ENCODE assay signal across 9 mouse cellular contexts in the genomic region with DNA sequence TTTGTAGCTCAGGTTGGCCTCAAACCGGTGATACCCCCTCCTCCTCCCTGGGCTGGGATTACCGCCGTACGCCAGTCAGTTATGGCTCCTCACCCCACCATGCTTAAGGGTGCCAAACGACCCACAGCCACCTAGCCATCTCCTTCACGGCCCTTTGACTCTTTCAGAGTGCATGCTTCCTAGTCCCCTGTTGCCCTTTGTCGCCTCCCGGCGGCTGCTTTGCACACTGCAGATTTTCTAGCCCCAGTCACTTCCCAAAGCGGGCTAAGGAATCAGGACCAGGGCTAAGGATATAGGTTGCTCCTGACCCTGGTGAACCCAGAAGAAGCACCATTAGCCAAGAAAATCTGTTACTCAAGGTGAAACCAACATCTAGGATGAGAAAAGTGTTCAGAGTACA. TPM values are rescaled to one million over a fixed set of nuclear protein-coding genes. Genes with fewer than 3 reads are reported as not detected.
A peak's percentile ranks its signal among the peaks of the same experiment; 100 is the strongest.
DNase-seq lines count a peak whose midpoint lies in the region; TF ChIP-seq lines count a peak whose summit lies in the region.
"Had no signal": no experiment of that assay in that cellular context is flagged by ENCODE, and none has a peak within 500 bp of the region (broad histone marks: within the 10 kb centered on the region; RNA-seq: fewer than 3 reads in every experiment).

No protein-coding gene starts in this region.

- H3K4me3 ChIP-seq in MEL (ENCODE audit: control insufficient read depth in 1 of 2, insufficient read depth in 1 of 2, low read depth in 2 of 2, low read length in 2 of 2): no peak overlapping the region
- H3K4me3 ChIP-seq: neural tube, embryonic 12.5 days had no signal

- H3K9ac ChIP-seq in MEL (ENCODE audit: control insufficient read depth, low read depth, low read length, poor library complexity, severe bottlenecking): no peak overlapping the region
- H3K9ac ChIP-seq: neural tube, embryonic 12.5 days had no signal

- no peak overlapping the region for H3K27ac ChIP-seq in MEL (ENCODE audit: control insufficient read depth, low read depth, low read length)
- H3K27ac ChIP-seq: neural tube, embryonic 12.5 days had no signal

- TF ChIP-seq CTCF in MEL (IDR thresholded peaks at IDR 0.05 in 2 of 3, conservative IDR thresholded peaks at IDR 0.05 in 1 of 3; ENCODE audit: control insufficient read depth in 1 of 3, insufficient read depth in 1 of 3, low read depth in 2 of 3, low read length in 3 of 3, poor library complexity in 1 of 3, severe bottlenecking in 1 of 3): peak; percentile 80 to 87 (median 84)
- TF ChIP-seq CTCF in brain, embryonic 14.5 days (IDR thresholded peaks at IDR 0.05; ENCODE audit: borderline replicate concordance, extremely low read depth, insufficient read depth, insufficient read length): peak; percentile 67

- H3K9me3 ChIP-seq in MEL (replicated peaks; ENCODE audit: insufficient read depth, low read length): no peaks in the 10 kb centered on the region
- H3K9me3 ChIP-seq: neural tube, embryonic 12.5 days had no signal

- H3K4me1 ChIP-seq in MEL (ENCODE audit: control insufficient read depth in 1 of 2, insufficient read depth in 2 of 2, low read length in 2 of 2): peaks cover 2 to 17% of the 10 kb centered on the region in 2 experiments
- H3K4me1 ChIP-seq: neural tube, embryonic 12.5 days had no signal

- H3K36me3 ChIP-seq in MEL (ENCODE audit: control insufficient read depth in 1 of 2, insufficient read depth in 2 of 2, low read length in 2 of 2): peaks cover 0 to 18% of the 10 kb centered on the region in 2 experiments; a peak in 2 of 4 replicates
- H3K36me3 ChIP-seq: neural tube, embryonic 12.5 days had no signal

- no peaks in the 10 kb centered on the region for H3K27me3 ChIP-seq in MEL (ENCODE audit: control insufficient read depth in 1 of 2, insufficient read depth in 2 of 2, low read length in 2 of 2)
- H3K27me3 ChIP-seq: neural tube, embryonic 12.5 days had no signal

- TF ChIP-seq RAD21 in MEL (IDR thresholded peaks at IDR 0.05; ENCODE audit: low read depth, low read length): peak; percentile 70

- peak; percentile 54 for DNase-seq in layer of hippocampus, adult 11-12 months (ENCODE audit: low spot score)
- no peak for DNase-seq in layer of hippocampus, adult 9-10 months (ENCODE audit: low spot score)
- DNase-seq in MEL (ENCODE audit: low read depth, low spot score): peak; percentile 72
- DNase-seq in brain, embryonic 14.5 days (ENCODE audit: low read depth): no peak
- DNase-seq in gastrocnemius, postnatal 10 days: peak; percentile 83
- peak; percentile 27 to 35 for DNase-seq in layer of hippocampus, postnatal 36 days
- DNase-seq in ovary, postnatal 14 days (ENCODE audit: low spot score): peak; percentile 61
- DNase-seq in urinary bladder, postnatal 25 days (ENCODE audit: low spot score): peak; percentile 68

- no peaks in the 10 kb centered on the region; the same call in 1 of the 2 replicates for H3K79me2 ChIP-seq in MEL (ENCODE audit: control insufficient read depth, insufficient read depth, low read length, poor library complexity)

- no peak for TF ChIP-seq POLR2A in MEL (IDR thresholded peaks at IDR 0.05; ENCODE audit: control insufficient read depth in 1 of 2, insufficient read depth in 1 of 2, low read depth in 1 of 2, low read length in 2 of 2, poor library complexity in 1 of 2)
- TF ChIP-seq POLR2A in brain, embryonic 14.5 days (IDR thresholded peaks at IDR 0.05; ENCODE audit: borderline replicate concordance, extremely low read depth, insufficient read depth, insufficient read length, poor library complexity, severe bottlenecking): no peak

- TF ChIP-seq EP300 in MEL (IDR thresholded peaks at IDR 0.05; ENCODE audit: low read depth in 1 of 2, low read length in 2 of 2): no peak

TF ChIP-seq in MEL, 35 proteins besides CTCF, POLR2A, EP300 and RAD21:
- no peak for TF ChIP-seq RCOR1 (IDR thresholded peaks at IDR 0.05; ENCODE audit: low read depth, low read length)
- no peak for TF ChIP-seq MEF2A (IDR thresholded peaks at IDR 0.05; ENCODE audit: extremely low read depth, insufficient replicate concordance, low read depth, low read length, poor library complexity, severe bottlenecking)
- no peak for TF ChIP-seq USF2 (IDR thresholded peaks at IDR 0.05; ENCODE audit: borderline replicate concordance in 1 of 2, insufficient read depth in 1 of 2, low read depth in 1 of 2, low read length in 2 of 2)
- TF ChIP-seq MYC (IDR thresholded peaks at IDR 0.05; ENCODE audit: low read depth, low read length): 0 out of 2 replicates have a peak, but pooled peaks have one; percentile 20
- TF ChIP-seq SMC3 (IDR thresholded peaks at IDR 0.05; ENCODE audit: low read depth, low read length): peak; percentile 74
- TF ChIP-seq POLR2AphosphoS5 (IDR thresholded peaks at IDR 0.05; ENCODE audit: borderline replicate concordance, low read depth, low read length): no peak
- TF ChIP-seq CHD1 (IDR thresholded peaks at IDR 0.05; ENCODE audit: low read depth, low read length): no peak
- TF ChIP-seq ZC3H11A (IDR thresholded peaks at IDR 0.05; ENCODE audit: low read depth, low read length): peak; percentile 46
- TF ChIP-seq HCFC1 (IDR thresholded peaks at IDR 0.05; ENCODE audit: low read depth, low read length): no peak
- TF ChIP-seq KAT2A (conservative IDR thresholded peaks at IDR 0.05; ENCODE audit: low read depth, low read length): no peak

RNA-seq across cellular contexts. Expression of gene Dyrk1b, which starts 34.9 kb away (rescaled TPM):
- total RNA-seq in MEL (2012; rRNA removed): 0.69 and 0.85 TPM in 2 replicates
- polyA plus RNA-seq in MEL (2012; ENCODE audit: insufficient read depth in 1 of 2, insufficient read length in 2 of 2, low read depth in 1 of 2, low replicate concordance in 2 of 2, missing spikeins in 1 of 2): under 1 TPM in 1 of 2 experiments, not detected in 1; 0.89 TPM
- polyA plus RNA-seq in brain, embryonic 14.5 days (2012; rRNA removed): 40.1 and 43.3 TPM in 2 replicates
- 100 to 1,000 TPM; 151 to 161 TPM for total RNA-seq in gastrocnemius, postnatal 10 days (2021)
- total RNA-seq in layer of hippocampus, postnatal 36 days (2021): 10 to 100 TPM; 45.7 to 52.4 TPM

RNA-seq across cellular contexts. Expression of gene Fbl, which starts 44.6 kb away (rescaled TPM):
- total RNA-seq in MEL (2012; rRNA removed): 262 and 268 TPM in 2 replicates
- polyA plus RNA-seq in MEL (2012; ENCODE audit: insufficient read depth in 1 of 2, insufficient read length in 2 of 2, low read depth in 1 of 2, low replicate concordance in 2 of 2, missing spikeins in 1 of 2): 100 to 1,000 TPM in 1 of 2 experiments, not detected in 1; 819 TPM
- 177 and 202 TPM in 2 replicates for polyA plus RNA-seq in brain, embryonic 14.5 days (2012; rRNA removed)
- 10 to 100 TPM; 44.0 to 49.0 TPM for total RNA-seq in gastrocnemius, postnatal 10 days (2021)
- total RNA-seq in layer of hippocampus, postnatal 36 days (2021): 10 to 100 TPM; 48.3 to 55.8 TPM

RNA-seq across cellular contexts. Expression of gene Eid2, which starts 53.5 kb away (rescaled TPM):
- total RNA-seq in MEL (2012; rRNA removed): not detected in 2 replicates
- polyA plus RNA-seq in MEL (2012; ENCODE audit: insufficient read depth in 1 of 2, insufficient read length in 2 of 2, low read depth in 1 of 2, low replicate concordance in 2 of 2, missing spikeins in 1 of 2): not detected
- polyA plus RNA-seq in brain, embryonic 14.5 days (2012; rRNA removed): 62.0 and 63.2 TPM in 2 replicates
- total RNA-seq in gastrocnemius, postnatal 10 days (2021): 10 to 100 TPM; 14.2 to 15.6 TPM
- 10 to 100 TPM; 52.9 to 60.9 TPM for total RNA-seq in layer of hippocampus, postnatal 36 days (2021)

Comparison
In these comparisons a context has a peak if more than half of its experiments do, and no peak if none do; other contexts are left out.
1. DNase-seq: peak in layer of hippocampus, adult 11-12 months (single experiment), MEL (single experiment), gastrocnemius, postnatal 10 days (single experiment), layer of hippocampus, postnatal 36 days (2 of 2), ovary, postnatal 14 days (single experiment) and urinary bladder, postnatal 25 days (single experiment); none in layer of hippocampus, adult 9-10 months (single experiment) and brain, embryonic 14.5 days (single experiment).
2. RNA of gene Dyrk1b, which starts 34.9 kb away (total RNA-seq): 151 to 161 TPM in gastrocnemius, postnatal 10 days and 45.7 to 52.4 TPM in layer of hippocampus, postnatal 36 days; 0.69 to 0.85 TPM in MEL; every median in the first group is over 10 times any median in the second.
3. RNA of gene Eid2, which starts 53.5 kb away (total RNA-seq): 52.9 to 60.9 TPM in layer of hippocampus, postnatal 36 days and 14.2 to 15.6 TPM in gastrocnemius, postnatal 10 days; not detected in MEL; every median in the first group is over 10 times any median in the second.